Mouse (Mus musculus) bone marrow, adult 2 months (tissue): Measurements from ENCODE around the gene Sgo2a.

Source experiments
- CTCF ChIP-seq: fragments of 200-500 bp; IDR thresholded peaks from 2 replicates; pipeline ENCODE4 v1.5.1; 2011; ENCODE audit warnings: low read length, control low read depth; ENCODE audit not compliant: control insufficient read depth, insufficient read depth
- POLR2A ChIP-seq: fragments of 200-500 bp; IDR thresholded peaks from 2 replicates; pipeline ENCODE4 v1.6.1; 2011; ENCODE audit warnings: low read depth, mild to moderate bottlenecking, control low read depth, low read length, borderline replicate concordance; ENCODE audit not compliant: control insufficient read depth

DNA sequence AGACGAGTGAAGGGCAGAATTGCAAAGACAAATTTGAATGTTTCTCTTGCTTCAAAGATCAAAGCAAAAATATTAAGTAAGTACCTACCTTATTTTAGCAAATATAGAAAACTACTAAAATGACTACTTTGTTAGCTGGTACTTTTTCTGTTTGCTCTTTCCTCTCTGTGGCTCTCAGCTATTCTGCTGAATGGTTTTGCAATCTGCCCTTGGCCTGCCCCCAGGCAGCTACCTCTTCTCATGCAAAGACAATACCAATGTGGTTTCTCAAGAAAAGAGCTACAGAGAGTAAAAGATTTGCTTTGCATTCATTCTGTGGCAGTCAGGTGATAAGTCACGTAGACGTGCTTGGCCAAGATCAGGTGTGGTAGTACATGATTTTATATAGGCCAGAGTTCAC, 2.4 kb downstream of the Sgo2a start:
- TF ChIP-seq POLR2A (no peak), CTCF (no peak)
